25 mouse cellular contexts compared by ENCODE assay signal in the genomic region with DNA sequence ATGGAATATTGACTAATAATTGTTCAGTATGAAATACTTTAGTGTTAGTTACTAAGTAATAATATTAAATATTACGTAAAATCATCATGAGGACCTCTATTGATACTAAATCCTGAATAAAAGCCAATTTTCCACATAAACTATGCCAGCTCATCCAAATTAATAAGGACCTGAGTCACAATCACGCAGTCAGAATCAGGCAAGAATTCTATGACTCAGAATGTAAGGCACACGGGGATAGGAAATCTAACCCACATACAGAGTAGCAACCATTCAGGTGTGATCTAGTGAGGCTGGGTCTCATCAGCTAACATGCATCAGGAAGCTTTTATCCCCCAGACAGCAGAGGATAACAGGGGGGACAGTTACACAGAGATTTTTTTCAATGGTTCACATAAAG.
"Had no signal": no experiment of that assay in that cellular context is flagged by ENCODE, and none has a peak within 500 bp of the region (broad histone marks: within the 10 kb centered on the region; RNA-seq: fewer than 3 reads in every experiment).

No protein-coding gene starts in this region.

- H3K4me2 ChIP-seq: heart, embryonic 12.5 days; hindbrain, embryonic 12.5 days; hindbrain, embryonic 14.5 days; limb, embryonic 13.5 days; limb, embryonic 15.5 days; liver, embryonic 12.5 days had no signal

- DNase-seq: gastrocnemius, postnatal 14 days; gastrocnemius, postnatal 36 days; heart, adult 18-20 months; heart, postnatal 14 days; heart, postnatal 36 days; kidney, adult 18-20 months; kidney, adult 8-10 months; kidney, postnatal 10 days; kidney, postnatal 25 days; kidney, postnatal 4 days; layer of hippocampus, adult 9-11 months; layer of hippocampus, postnatal 36 days; left cerebral cortex, postnatal 4 days had no signal

- H3K9ac ChIP-seq: heart, embryonic 12.5 days; hindbrain, embryonic 12.5 days; hindbrain, embryonic 14.5 days; limb, embryonic 13.5 days; limb, embryonic 15.5 days; liver, embryonic 12.5 days; liver, embryonic 14.5 days had no signal

- H3K9me3 ChIP-seq: heart, embryonic 10.5 days; heart, embryonic 12.5 days; hindbrain, embryonic 12.5 days; limb, embryonic 13.5 days; limb, embryonic 15.5 days; liver, embryonic 12.5 days had no signal

- ATAC-seq: hindbrain, embryonic 16.5 days; inflammation-experienced regulatory T-cells, adult 6 months; intestine, embryonic 16.5 days; liver, embryonic 12.5 days had no signal

- H3K4me1 ChIP-seq: heart, embryonic 10.5 days; hindbrain, embryonic 12.5 days; limb, embryonic 15.5 days; liver, embryonic 12.5 days had no signal

- H3K36me3 ChIP-seq: heart, embryonic 10.5 days; heart, embryonic 12.5 days; hindbrain, embryonic 12.5 days; limb, embryonic 13.5 days; limb, embryonic 15.5 days; liver, embryonic 12.5 days had no signal

- H3K4me3 ChIP-seq: heart, embryonic 10.5 days; heart, embryonic 12.5 days; hindbrain, embryonic 12.5 days; layer of hippocampus, adult 2 months; limb, embryonic 13.5 days; limb, embryonic 15.5 days; liver, embryonic 12.5 days had no signal

- H3K27me3 ChIP-seq: heart, embryonic 12.5 days; hindbrain, embryonic 12.5 days; limb, embryonic 13.5 days; limb, embryonic 15.5 days; liver, embryonic 12.5 days had no signal

- H3K27ac ChIP-seq: heart, embryonic 10.5 days; hindbrain, embryonic 12.5 days; hindbrain, embryonic 14.5 days; layer of hippocampus, adult 2 months; limb, embryonic 13.5 days; limb, embryonic 15.5 days; liver, embryonic 12.5 days; liver, embryonic 14.5 days had no signal
